Mouse (Mus musculus) liver, adult (tissue): ENCODE data around the gene Ppcdc.

Experiments used
- GATA4 ChIP-seq: IDR thresholded peaks from 2 replicates; pipeline ENCODE4 v1.6.1; 2014; ENCODE audit warnings: mild to moderate bottlenecking, low read length; ENCODE audit not compliant: insufficient replicate concordance

Ppcdc gene

DNA sequence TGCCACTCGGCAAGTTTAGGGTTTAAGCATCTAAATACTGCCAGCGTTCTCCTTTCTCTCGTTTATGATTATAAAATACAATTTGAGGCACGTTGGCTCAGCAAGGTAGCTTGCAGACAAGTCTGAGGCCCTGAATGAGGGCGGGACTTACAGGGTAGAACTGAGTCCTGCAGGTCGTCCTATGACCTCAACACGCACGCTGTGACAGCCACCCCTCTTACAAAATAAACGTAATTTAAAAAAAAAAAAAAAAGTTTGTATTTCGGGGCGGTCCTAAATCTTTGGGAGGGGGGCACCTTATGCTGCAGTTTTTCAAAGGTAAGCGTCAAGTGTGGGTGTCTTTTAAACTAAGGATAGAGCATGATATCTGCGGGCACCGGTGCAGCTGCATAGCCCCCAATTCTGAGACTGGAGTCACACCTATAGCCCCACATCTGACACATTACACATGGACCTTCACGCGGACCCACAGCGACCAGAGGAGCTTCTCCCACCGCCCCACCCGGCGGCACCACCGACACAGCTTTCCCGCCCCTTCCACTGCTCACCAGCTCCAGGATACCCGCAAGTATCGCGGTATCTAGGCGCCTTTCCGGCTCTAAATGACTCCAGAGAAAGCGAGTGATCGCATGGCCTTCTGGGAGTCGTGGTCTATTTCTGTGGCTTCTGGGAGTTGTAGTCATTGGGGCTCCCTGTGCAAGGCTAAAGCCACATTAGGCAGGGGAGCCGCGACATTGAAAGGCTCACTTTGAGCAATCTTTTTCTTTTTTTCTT is at the start of gene Ppcdc:
Gene Ppcdc, minus strand, starts transcription at position 603 of the 774 bp plus-strand sequence.
- peak; percentile 47; the same call in 1 of the 2 replicates for TF ChIP-seq GATA4

- no peak for TF ChIP-seq GATA4
These were observed 47.9 kb upstream of the Ppcdc start for GRCm38 (mm10) chr9:57487807-57488206.

DNA sequence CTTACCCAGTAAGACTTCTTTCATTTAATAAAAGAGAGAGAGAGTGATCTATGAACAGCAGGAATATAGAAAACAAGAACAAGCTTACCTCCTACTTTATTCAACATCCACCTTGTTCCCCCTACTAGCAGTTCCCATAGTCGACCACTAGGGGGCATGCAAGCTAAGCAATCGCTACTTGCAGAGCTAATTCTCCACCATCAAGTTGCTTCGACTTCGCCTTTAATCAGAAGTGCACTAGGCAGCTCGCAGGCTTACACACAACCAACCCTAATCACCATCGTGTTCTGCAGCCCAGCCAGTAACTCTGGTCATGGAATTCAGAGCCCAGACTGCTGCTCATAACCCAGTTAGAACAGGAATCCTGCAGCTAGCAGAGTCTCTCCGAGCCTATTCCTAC is 45.9 kb upstream of the Ppcdc start:
- no peak for TF ChIP-seq GATA4

DNA sequence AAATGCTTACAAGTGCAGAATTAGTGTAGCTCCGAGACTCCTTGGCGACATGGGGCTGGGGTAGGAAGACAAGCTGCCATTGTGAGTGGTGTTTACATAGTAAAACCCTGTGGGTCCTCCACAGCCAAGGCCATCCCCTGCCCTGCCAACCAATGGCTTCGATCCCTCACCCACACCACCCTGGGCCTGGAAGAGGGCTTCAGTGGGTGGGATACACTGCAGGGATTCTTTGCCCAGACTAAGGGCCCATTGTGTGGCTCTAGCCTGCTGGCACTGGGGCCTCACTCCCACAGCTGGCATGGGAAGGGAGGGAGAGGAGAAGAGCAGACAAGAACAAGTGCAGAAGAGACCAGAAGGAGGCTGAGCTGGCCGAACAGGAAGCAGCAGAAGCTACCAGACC is 29.0 kb upstream of the Ppcdc start:
- no peak for TF ChIP-seq GATA4

- no peak for TF ChIP-seq GATA4
These were observed 28.1 kb upstream of the Ppcdc start, which contains the start of gene Scamp5 for GRCm38 (mm10) chr9:57467896-57468549. Scamp5 (minus strand) TSS chr9:57468060.

DNA sequence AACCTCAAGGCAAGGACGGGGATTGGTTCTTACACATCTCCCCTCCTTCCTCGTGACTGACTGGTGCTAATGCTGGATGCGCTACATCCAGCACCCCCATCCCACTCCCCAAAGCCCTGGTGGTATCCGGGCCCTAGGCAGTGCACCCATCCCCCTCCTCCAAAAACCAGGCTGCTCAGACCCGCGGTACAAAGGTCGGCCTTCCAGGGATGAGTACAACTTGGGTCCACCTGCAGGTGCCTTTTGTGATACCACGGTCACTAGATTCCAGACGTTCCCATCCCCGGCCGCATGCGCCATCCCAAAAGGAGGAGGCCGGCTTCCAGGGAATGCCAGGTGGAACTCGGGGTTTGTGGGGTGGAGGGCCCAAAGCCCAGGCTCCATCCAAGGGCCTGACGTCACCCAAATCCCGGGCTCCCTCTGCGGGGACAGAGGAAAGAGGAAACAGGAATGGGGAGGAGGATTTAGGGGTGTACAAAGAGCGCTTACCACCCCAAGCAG is 27.4 kb upstream of the Ppcdc start:
- no peak for TF ChIP-seq GATA4

- no peak for TF ChIP-seq GATA4
These were observed 26.2 kb upstream of the Ppcdc start for GRCm38 (mm10) chr9:57466101-57466500.

DNA sequence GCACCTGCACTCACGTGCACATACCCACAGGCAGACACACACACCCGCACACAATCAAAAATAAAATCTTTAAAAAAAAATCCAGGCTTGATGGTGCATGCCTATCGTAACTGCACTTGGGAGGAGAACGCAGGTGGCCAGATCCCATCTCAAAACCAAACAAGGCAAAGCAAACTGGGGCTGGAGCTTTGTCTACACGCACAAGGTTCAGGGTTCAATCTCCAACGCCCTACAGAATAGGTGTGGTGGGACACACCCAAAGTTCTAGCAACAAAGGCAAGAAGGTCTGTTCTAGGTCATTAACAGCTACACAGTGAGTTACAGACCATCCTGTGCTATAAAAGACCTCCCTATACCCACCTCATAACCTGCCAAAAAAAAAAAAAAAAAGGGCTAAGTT is 22.9 kb upstream of the Ppcdc start:
- TF ChIP-seq GATA4, result no peak

- TF ChIP-seq GATA4, result no peak
These were observed 19.8 kb upstream of the Ppcdc start for GRCm38 (mm10) chr9:57459707-57460106.

- no peak for TF ChIP-seq GATA4
These were observed 13.6 kb upstream of the Ppcdc start for GRCm38 (mm10) chr9:57453516-57453915.

- TF ChIP-seq GATA4, result no peak
These were observed 12.9 kb upstream of the Ppcdc start for GRCm38 (mm10) chr9:57452624-57453462.

GRCm38 (mm10) chr9:57449715-57450114 is 9.8 kb upstream of the Ppcdc start:
- TF ChIP-seq GATA4, result no peak

GRCm38 (mm10) chr9:57440620-57441019 is 696 bp upstream of the Ppcdc start:
- no peak for TF ChIP-seq GATA4

- TF ChIP-seq GATA4, result no peak
These were observed 841 bp downstream of the Ppcdc start for GRCm38 (mm10) chr9:57439083-57439482.

GRCm38 (mm10) chr9:57437896-57438614 is 1.9 kb downstream of the Ppcdc start:
- no peak for TF ChIP-seq GATA4
